Mouse (Mus musculus) lung, postnatal 0 days (tissue): ENCODE results near the gene Frmd8.

ENCODE experiments used
- CTCF ChIP-seq: IDR thresholded peaks from 2 replicates; pipeline ENCODE4 v1.5.1; 2016; ENCODE audit warnings: antibody characterized with exemption, mild to moderate bottlenecking
- EP300 ChIP-seq: IDR thresholded peaks from 2 replicates; pipeline ENCODE4 v1.6.1; 2016; ENCODE audit warnings: antibody characterized with exemption, mild to moderate bottlenecking, control low read depth

DNA sequence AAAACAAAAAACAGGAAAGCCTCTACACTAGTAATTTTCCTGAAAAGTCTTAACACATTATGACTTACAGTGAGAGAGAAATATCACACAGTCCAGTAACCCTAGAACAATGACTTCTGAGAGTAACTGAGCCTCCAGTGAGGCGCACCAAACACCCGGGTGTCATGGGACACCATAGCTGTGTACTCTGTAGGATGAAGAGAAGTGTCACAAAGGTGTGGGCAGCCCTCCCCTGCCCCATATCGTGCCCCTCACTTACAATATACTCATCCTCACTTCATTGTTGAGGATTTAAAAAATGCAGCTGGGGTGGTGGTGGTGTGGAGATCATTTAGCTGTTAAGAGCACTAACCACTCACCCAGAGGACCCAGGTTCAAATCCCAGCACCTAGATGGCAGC lies 46.9 kb downstream of the Frmd8 start:
- no peak for TF ChIP-seq CTCF
- TF ChIP-seq EP300: no peak
